In the genomic region with DNA sequence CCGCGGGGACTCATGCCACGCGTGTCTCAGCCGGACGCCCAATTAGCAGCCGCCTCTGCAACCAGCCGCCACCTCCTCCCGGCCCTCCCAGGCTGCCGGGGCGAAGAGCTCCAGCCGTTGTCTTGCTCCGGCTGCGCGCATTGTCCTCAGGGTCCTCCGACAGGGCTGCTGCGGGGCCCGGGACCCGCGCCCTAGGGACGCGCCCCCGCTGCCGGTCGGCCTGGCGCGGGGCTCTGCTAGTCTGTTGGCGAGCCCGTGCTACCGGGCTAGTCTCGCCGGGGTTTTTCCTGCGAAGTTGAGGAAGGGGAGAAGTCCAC, we compare ENCODE assay signal across 8 mouse cellular contexts. TPM values are rescaled to one million over a fixed set of nuclear protein-coding genes. Genes with fewer than 3 reads are reported as not detected.
A peak's percentile ranks its signal among the peaks of the same experiment; 100 is the strongest.
DNase-seq lines count a peak whose midpoint lies in the region; ATAC-seq and TF ChIP-seq lines count a peak whose summit lies in the region.

No protein-coding gene starts in this region.

- no peaks in the 10 kb centered on the region for H3K27me3 ChIP-seq in embryonic facial prominence, embryonic 11.5 days (ENCODE audit: control insufficient read depth, insufficient read depth, low read length)
- no peaks in the 10 kb centered on the region for H3K27me3 ChIP-seq in midbrain, postnatal 0 days (ENCODE audit: insufficient read depth, low read length)

- TF ChIP-seq CTCF in left cerebral cortex, adult 2 months (IDR thresholded peaks at IDR 0.05) = no peak
- TF ChIP-seq CTCF in midbrain, postnatal 0 days (IDR thresholded peaks at IDR 0.05) = no peak

- peak overlapping the region; percentile 70 for H3K4me2 ChIP-seq in embryonic facial prominence, embryonic 11.5 days (ENCODE audit: low read depth, low read length)
- peak overlapping the region; percentile 96 for H3K4me2 ChIP-seq in midbrain, postnatal 0 days (ENCODE audit: low read depth, low read length, poor library complexity, severe bottlenecking)

- peak overlapping the region; percentile 85 for H3K9ac ChIP-seq in embryonic facial prominence, embryonic 11.5 days (replicated peaks; ENCODE audit: low read length)
- H3K9ac ChIP-seq in midbrain, postnatal 0 days (replicated peaks; ENCODE audit: low read length, poor library complexity, severe bottlenecking) = peak overlapping the region; percentile 91

- intact Hi-C loops in left cerebral cortex, adult 2 months (cut with DNase I) = loop anchor here (5.0 kb wide), 3 partner anchors 97 to 828 kb away; no protein-coding TSS in a partner anchor

- H3K4me1 ChIP-seq in embryonic facial prominence, embryonic 11.5 days (ENCODE audit: control insufficient read depth, insufficient read depth, low read length) = no peaks in the 10 kb centered on the region
- H3K4me1 ChIP-seq in midbrain, postnatal 0 days (ENCODE audit: insufficient read depth, low read length) = peaks cover 13% of the 10 kb centered on the region; the same call in 1 of the 2 replicates

- H3K27ac ChIP-seq in left cerebral cortex, adult 2 months = peak overlapping the region; percentile 95
- peak overlapping the region; percentile 72; the same call in 1 of the 2 replicates for H3K27ac ChIP-seq in embryonic facial prominence, embryonic 11.5 days (replicated peaks; ENCODE audit: low read depth, low read length)
- H3K27ac ChIP-seq in midbrain, postnatal 0 days (ENCODE audit: low read depth, low read length) = peak overlapping the region; percentile 85

- ATAC-seq in embryonic facial prominence, embryonic 11.5 days (replicated peaks; ENCODE audit: insufficient number of reproducible peaks, low FRiP score, low TSS enrichment, low read depth) = peak; percentile 24; the same call in 1 of the 2 replicates
- peak; percentile 11 for ATAC-seq in inflammation-experienced regulatory T-cells, adult 6 months
- peak; percentile 39; the same call in 1 of the 2 replicates for ATAC-seq in midbrain, postnatal 0 days (ENCODE audit: low FRiP score)
- ATAC-seq in cerebellum, adult (ENCODE audit: insufficient number of reproducible peaks, low FRiP score, low TSS enrichment) = no peak

- 0% methylated on average over 30 of the region's 33 CpGs for WGBS in embryonic facial prominence, embryonic 11.5 days
- WGBS in midbrain, postnatal 0 days = under 1% methylated on average over 33 of the region's 33 CpGs

- peak overlapping the region; percentile 98 for H3K4me3 ChIP-seq in left cerebral cortex, adult 2 months
- peak overlapping the region; percentile 82 for H3K4me3 ChIP-seq in embryonic facial prominence, embryonic 11.5 days (ENCODE audit: low read depth, low read length)
- H3K4me3 ChIP-seq in midbrain, postnatal 0 days (ENCODE audit: low read depth, low read length) = peak overlapping the region; percentile 95

- no peaks in the 10 kb centered on the region for H3K36me3 ChIP-seq in embryonic facial prominence, embryonic 11.5 days (replicated peaks; ENCODE audit: control insufficient read depth, insufficient read depth, low read depth, low read length)
- no peaks in the 10 kb centered on the region for H3K36me3 ChIP-seq in midbrain, postnatal 0 days (ENCODE audit: insufficient read depth, low read length)

- DNase-seq in left cerebral cortex, adult 2 months (ENCODE audit: extremely low spot score in 1 of 2, low spot score in 2 of 2) = no peak
- no peak for DNase-seq in left cerebral cortex, adult 9 months (ENCODE audit: low spot score in 2 of 2)
- DNase-seq in embryonic facial prominence, embryonic 11.5 days (ENCODE audit: low spot score) = no peak
- no peak for DNase-seq in midbrain, postnatal 0 days (ENCODE audit: low spot score)
- no peak for DNase-seq in gastrocnemius, adult 8-10 months (ENCODE audit: low spot score in 2 of 2)
- DNase-seq in embryo, embryonic 10 days (ENCODE audit: low spot score) = no peak

- H3K9me3 ChIP-seq in embryonic facial prominence, embryonic 11.5 days (replicated peaks; ENCODE audit: control insufficient read depth, low read length) = no peaks in the 10 kb centered on the region
- H3K9me3 ChIP-seq in midbrain, postnatal 0 days (ENCODE audit: low read length) = no peaks in the 10 kb centered on the region

RNA-seq across cellular contexts. Expression of a gene that starts 1.1 kb away (rescaled TPM):
- 1 to 10 TPM; 2.6 to 3.1 TPM for total RNA-seq in left cerebral cortex, adult 2 months (2021)
- not detected in 2 replicates for polyA plus RNA-seq in embryonic facial prominence, embryonic 11.5 days (2014; fragmentation: Nextera tagmentation; extraction: Ambion mirVana)
- not detected for polyA plus RNA-seq in inflammation-experienced regulatory T-cells, adult 6 months (2017; shearing (Covaris generic))
- 1.8 and 2.6 TPM in 2 replicates for total RNA-seq in midbrain, postnatal 0 days (2014; rRNA removed)
- not detected in 2 replicates for polyA plus RNA-seq in midbrain, postnatal 0 days (2015; fragmentation: Nextera tagmentation; extraction: Ambion mirVana)
- total RNA-seq in gastrocnemius, adult 8-10 months (2022) = under 1 TPM in 1 of 4 experiments, not detected in 3; 0.15 TPM

RNA-seq across cellular contexts. Expression of a gene that starts 3.2 kb away (rescaled TPM):
- 10 to 100 TPM; 35.2 to 38.5 TPM for total RNA-seq in left cerebral cortex, adult 2 months (2021)
- 12.8 and 14.6 TPM in 2 replicates for polyA plus RNA-seq in embryonic facial prominence, embryonic 11.5 days (2014; fragmentation: Nextera tagmentation; extraction: Ambion mirVana)
- 10 to 100 TPM; 12.8 to 19.5 (median 16.4) TPM for polyA plus RNA-seq in inflammation-experienced regulatory T-cells, adult 6 months (2017; shearing (Covaris generic))
- 7.6 and 12.0 TPM in 2 replicates for total RNA-seq in midbrain, postnatal 0 days (2014; rRNA removed)
- 14.9 and 16.8 TPM in 2 replicates for polyA plus RNA-seq in midbrain, postnatal 0 days (2015; fragmentation: Nextera tagmentation; extraction: Ambion mirVana)
- 1 to 10 TPM in 2 of 4 experiments, under 1 TPM in 2; 0.80 to 1.2 (median 0.96) TPM for total RNA-seq in gastrocnemius, adult 8-10 months (2022)
